Mouse (Mus musculus) hindbrain, postnatal 0 days (tissue): ENCODE data around the gene Kcnk18. TPM values are rescaled to one million over a fixed set of nuclear protein-coding genes. Genes with fewer than 3 reads are reported as not detected.

ENCODE experiments used
- ATAC-seq: fragments of 200-750 bp; cut with Nextera tagmentation; 2 replicates; pipeline ENCODE4 v1.8.0; 2017; ENCODE audit warnings: mild to moderate bottlenecking, moderate TSS enrichment, moderate library complexity
- DNase-seq: peaks from one replicate; pipeline ENCODE4 v3.0.0-alpha.2; 2015; ENCODE audit warnings: low spot score
- H3K27ac ChIP-seq: fragments of 300-500 bp; sonication (generic); 2 replicates; pipeline ENCODE4 v1.5.1; 2014; ENCODE audit warnings: mild to moderate bottlenecking
- H3K27me3 ChIP-seq: fragments of 300-500 bp; sonication (generic); 2 replicates; pipeline ENCODE4 v1.6.1; 2014; ENCODE audit warnings: low read length, mixed read lengths; ENCODE audit not compliant: insufficient read depth
- H3K36me3 ChIP-seq: fragments of 300-500 bp; sonication (generic); 2 replicates; pipeline ENCODE4 v1.6.1; 2014; ENCODE audit warnings: low read length, mixed read lengths; ENCODE audit not compliant: insufficient read depth
- H3K4me1 ChIP-seq: fragments of 300-500 bp; sonication (generic); 2 replicates; pipeline ENCODE4 v1.6.1; 2014; ENCODE audit warnings: antibody characterized with exemption, low read length, mixed read lengths; ENCODE audit not compliant: insufficient read depth
- H3K4me2 ChIP-seq: fragments of 300-500 bp; sonication (generic); 2 replicates; pipeline ENCODE4 v1.6.1; 2014; ENCODE audit warnings: low read depth, mild to moderate bottlenecking, low read length, moderate library complexity, mixed read lengths
- H3K4me3 ChIP-seq: fragments of 300-500 bp; sonication (generic); 2 replicates; pipeline ENCODE4 v1.5.1; 2014; ENCODE audit warnings: low read length
- H3K9ac ChIP-seq: fragments of 300-500 bp; sonication (generic); replicated peaks from 2 replicates; pipeline ENCODE4 v1.6.1; 2014; ENCODE audit warnings: mild to moderate bottlenecking, low read length, moderate library complexity, mixed read lengths
- H3K9me3 ChIP-seq: fragments of 300-500 bp; sonication (generic); 2 replicates; pipeline ENCODE4 v1.6.1; 2016; ENCODE audit warnings: low read length, mixed read lengths
- CTCF ChIP-seq: IDR thresholded peaks from 2 replicates; pipeline ENCODE4 v1.5.1; 2016; ENCODE audit warnings: antibody characterized with exemption, control low read depth, low read depth
- WGBS: fragments of 180-500 bp; shearing (Covaris S2); extraction: QIAGEN DNeasy Blood & Tissue Kit; methylation state at CpG from one replicate; pipeline ENCODE4 v1.1.7; 2014; 5-methylcytosine and 5-hydroxymethylcytosine counted together
- polyA plus RNA-seq: library from polyadenylated mRNA; unstranded; fragments of >200 nt; fragmentation: Nextera tagmentation; extraction: Ambion mirVana; gene quantifications from 2 replicates; pipeline ENCODE4 v1.2.1, GENCODE M21; 2015
- total RNA-seq: library from RNA; depleted of rRNA; stranded (reverse); fragments of >200 nt; gene quantifications from 2 replicates; pipeline ENCODE4 v1.2.3, GENCODE M21; 2014

Gene Kcnk18
- total and polyA plus RNA-seq, 2 experiments from 2014 or later, result not detected

- Histone ChIP-seq H3K27ac (no peak overlapping the region), H3K9ac (no peak overlapping the region), H3K27me3 (peaks cover 78% of the 10 kb centered on the region), H3K4me1 (peaks cover 6% of the 10 kb centered on the region; the same call in 1 of the 2 replicates), H3K4me3 (no peak overlapping the region), H3K4me2 (no peak overlapping the region), H3K36me3 (no peaks in the 10 kb centered on the region), H3K9me3 (no peaks in the 10 kb centered on the region)
- DNase-seq, result peak; percentile 29
- no peak for ATAC-seq
- 5% methylated on average over 6 of the region's 6 CpGs for WGBS
- no peak for TF ChIP-seq CTCF
These were observed 45.5 kb upstream of the Kcnk18 start for GRCm38 (mm10) chr19:59173341-59174015.

- no peak overlapping the region for H3K27ac ChIP-seq
- no peaks in the 10 kb centered on the region for H3K36me3 ChIP-seq
- no peak for DNase-seq
- TF ChIP-seq CTCF, result no peak
- no peak overlapping the region for H3K9ac ChIP-seq
- H3K4me2 ChIP-seq, result no peak overlapping the region
- no peaks in the 10 kb centered on the region for H3K9me3 ChIP-seq
- ATAC-seq, result no peak
- H3K4me3 ChIP-seq, result no peak overlapping the region
- peaks cover 41% of the 10 kb centered on the region for H3K27me3 ChIP-seq
- H3K4me1 ChIP-seq, result no peaks in the 10 kb centered on the region
- 39% methylated on average over 3 of the region's 3 CpGs for WGBS
These were observed 35.0 kb upstream of the Kcnk18 start for GRCm38 (mm10) chr19:59184000-59184399.

- Histone ChIP-seq H3K9me3 (no peaks in the 10 kb centered on the region), H3K27ac (no peak overlapping the region), H3K27me3 (peaks cover 81% of the 10 kb centered on the region), H3K9ac (no peak overlapping the region), H3K4me2 (no peak overlapping the region), H3K36me3 (no peaks in the 10 kb centered on the region), H3K4me3 (no peak overlapping the region), H3K4me1 (no peaks in the 10 kb centered on the region)
- TF ChIP-seq CTCF, result no peak
- no peak for DNase-seq
- ATAC-seq, result no peak
- 22% methylated on average over 4 of the region's 4 CpGs for WGBS
These were observed 30.0 kb upstream of the Kcnk18 start for GRCm38 (mm10) chr19:59188981-59189380.

- Histone ChIP-seq H3K4me3 (no peak overlapping the region), H3K4me1 (no peaks in the 10 kb centered on the region), H3K27me3 (peaks cover 89% of the 10 kb centered on the region), H3K36me3 (no peaks in the 10 kb centered on the region), H3K9me3 (no peaks in the 10 kb centered on the region), H3K27ac (no peak overlapping the region), H3K4me2 (no peak overlapping the region), H3K9ac (no peak overlapping the region)
- no peak for TF ChIP-seq CTCF
- 1% methylated on average over 8 of the region's 8 CpGs for WGBS
- no peak for ATAC-seq
- no peak for DNase-seq
These were observed 28.4 kb upstream of the Kcnk18 start for GRCm38 (mm10) chr19:59190431-59191122.

GRCm38 (mm10) chr19:59191123-59191505 is 27.9 kb upstream of the Kcnk18 start:
- Histone ChIP-seq H3K4me1 (no peaks in the 10 kb centered on the region), H3K9me3 (no peaks in the 10 kb centered on the region), H3K27me3 (peaks cover 89% of the 10 kb centered on the region), H3K36me3 (no peaks in the 10 kb centered on the region), H3K27ac (no peak overlapping the region), H3K4me3 (no peak overlapping the region), H3K9ac (no peak overlapping the region), H3K4me2 (no peak overlapping the region)
- no peak for ATAC-seq
- TF ChIP-seq CTCF, result no peak
- no peak for DNase-seq
- WGBS, result 7% methylated on average over 4 of the region's 4 CpGs

GRCm38 (mm10) chr19:59192491-59192890 is 26.5 kb upstream of the Kcnk18 start:
- WGBS, result 7% methylated on average over 2 of the region's 2 CpGs
- Histone ChIP-seq H3K27ac (no peak overlapping the region), H3K4me3 (no peak overlapping the region), H3K4me1 (no peaks in the 10 kb centered on the region), H3K9ac (no peak overlapping the region), H3K9me3 (no peaks in the 10 kb centered on the region), H3K27me3 (peaks cover 89% of the 10 kb centered on the region), H3K4me2 (no peak overlapping the region), H3K36me3 (no peaks in the 10 kb centered on the region)
- ATAC-seq (no peak), DNase-seq (no peak)
- TF ChIP-seq CTCF, result no peak

GRCm38 (mm10) chr19:59193456-59193855 is 25.6 kb upstream of the Kcnk18 start:
- Histone ChIP-seq H3K9me3 (no peaks in the 10 kb centered on the region), H3K27me3 (peaks cover 87% of the 10 kb centered on the region), H3K36me3 (no peaks in the 10 kb centered on the region), H3K27ac (no peak overlapping the region), H3K4me1 (no peaks in the 10 kb centered on the region), H3K4me3 (0 out of 2 replicates have a peak overlapping the region, but pooled peaks have one; percentile 13), H3K9ac (no peak overlapping the region), H3K4me2 (no peak overlapping the region)
- ATAC-seq (no peak), DNase-seq (no peak)
- 2% methylated on average over 10 of the region's 10 CpGs for WGBS
- TF ChIP-seq CTCF, result no peak
